Mouse (Mus musculus) testis, postnatal 10 days (tissue): ENCODE data around the gene Bicd2.
A peak's percentile ranks its signal among the peaks of the same experiment; 100 is the strongest.
"Not testable (repeated sequence)": the region's sequence is repeated elsewhere in the genome, so short reads cannot be mapped to it uniquely, and the experiment has no call there.

Experiments
- DNase-seq: peaks from one replicate; pipeline ENCODE4 v3.0.0; 2021; ENCODE audit warnings: low spot score

The Bicd2 gene

GRCm38 (mm10) chr13:49360906-49361406 is 19.6 kb downstream of the Bicd2 start:
- DNase-seq: no peak

GRCm38 (mm10) chr13:49362364-49362763 is 21.0 kb downstream of the Bicd2 start:
- no peak for DNase-seq

GRCm38 (mm10) chr13:49362804-49363203 is 21.4 kb downstream of the Bicd2 start:
- DNase-seq: no peak

GRCm38 (mm10) chr13:49364716-49365115 is 23.3 kb downstream of the Bicd2 start:
- DNase-seq: no peak

GRCm38 (mm10) chr13:49367657-49368440 is 26.5 kb downstream of the Bicd2 start:
- no peak for DNase-seq

GRCm38 (mm10) chr13:49369404-49369803 is 28.0 kb downstream of the Bicd2 start:
- no peak for DNase-seq

GRCm38 (mm10) chr13:49370216-49370615 is 28.8 kb downstream of the Bicd2 start:
- not testable (repeated sequence) for DNase-seq

GRCm38 (mm10) chr13:49370916-49371315 is 29.5 kb downstream of the Bicd2 start:
- not testable (repeated sequence) for DNase-seq

- DNase-seq: no peak
Measured at GRCm38 (mm10) chr13:49371428-49371899, 30.1 kb downstream of the Bicd2 start.

- no peak for DNase-seq
Measured at GRCm38 (mm10) chr13:49372370-49373060, 31.1 kb downstream of the Bicd2 start.

- no peak for DNase-seq
Measured at GRCm38 (mm10) chr13:49374304-49374703, 32.9 kb downstream of the Bicd2 start.

GRCm38 (mm10) chr13:49374730-49375129 is 33.3 kb downstream of the Bicd2 start:
- no peak for DNase-seq

GRCm38 (mm10) chr13:49377608-49378007 is 36.2 kb downstream of the Bicd2 start:
- DNase-seq: no peak

GRCm38 (mm10) chr13:49379301-49379700 is 37.9 kb downstream of the Bicd2 start:
- DNase-seq: no peak

GRCm38 (mm10) chr13:49381230-49381629 is 39.8 kb downstream of the Bicd2 start:
- DNase-seq: peak; percentile 95

- DNase-seq: peak; percentile 58
Measured at GRCm38 (mm10) chr13:49382997-49383396, 41.6 kb downstream of the Bicd2 start.

- no peak for DNase-seq
Measured at GRCm38 (mm10) chr13:49384751-49385463, 43.5 kb downstream of the Bicd2 start.

GRCm38 (mm10) chr13:49391374-49391773 is 50.0 kb downstream of the Bicd2 start:
- DNase-seq: no peak

GRCm38 (mm10) chr13:49393579-49393978 is 52.2 kb downstream of the Bicd2 start:
- DNase-seq: no peak

GRCm38 (mm10) chr13:49394886-49395447 is 53.6 kb downstream of the Bicd2 start:
- no peak for DNase-seq

- DNase-seq: no peak
Measured at GRCm38 (mm10) chr13:49396798-49397197, 55.4 kb downstream of the Bicd2 start.

- DNase-seq: no peak
Measured at GRCm38 (mm10) chr13:49398191-49398590, 56.8 kb downstream of the Bicd2 start.
